Mouse (Mus musculus): ENCODE data around the gene Ddx54. TPM values are rescaled to one million over a fixed set of nuclear protein-coding genes. Genes with fewer than 3 reads are reported as not detected.

The Ddx54 gene
- polyA plus RNA-seq, 1 experiment = 32.0 TPM

DNA sequence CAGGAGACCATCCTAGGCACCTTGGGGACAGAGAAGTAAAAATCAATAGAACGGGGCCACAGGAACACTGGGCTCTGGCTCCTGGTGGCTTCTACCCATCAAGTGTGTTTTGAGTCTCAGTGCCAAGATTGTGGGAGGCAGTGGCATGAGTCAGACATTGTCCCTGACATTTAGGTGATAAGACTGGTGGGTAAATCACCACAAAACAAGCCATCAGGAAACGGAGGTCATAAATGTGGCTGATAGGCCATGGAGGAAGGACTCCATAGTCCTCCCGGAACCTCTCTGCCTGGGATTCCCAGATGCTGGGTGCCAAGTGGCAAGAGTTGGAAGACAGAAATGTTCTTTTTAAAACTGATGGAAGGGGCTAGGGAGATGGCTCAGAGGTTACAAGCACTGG, 31.7 kb downstream of the Ddx54 start:
- H3K4me3 ChIP-seq (replicated peaks; ENCODE audit: control insufficient read depth, low read depth, low read length) = no peak overlapping the region
- WGBS = 11% methylated on average over 3 of the region's 3 CpGs
- H3K4me1 ChIP-seq (ENCODE audit: control insufficient read depth, insufficient read depth, low read length) = peaks cover 2% of the 10 kb centered on the region
- TF ChIP-seq CTCF (IDR thresholded peaks at IDR 0.05; ENCODE audit: control insufficient read depth, insufficient read depth, low read length) (no peak), POLR2A (IDR thresholded peaks at IDR 0.05; ENCODE audit: borderline replicate concordance, control insufficient read depth, low read depth, low read length) (no peak)
- H3K27ac ChIP-seq (ENCODE audit: control insufficient read depth, insufficient read depth, low read depth, low read length, poor library complexity) = no peak overlapping the region

DNA sequence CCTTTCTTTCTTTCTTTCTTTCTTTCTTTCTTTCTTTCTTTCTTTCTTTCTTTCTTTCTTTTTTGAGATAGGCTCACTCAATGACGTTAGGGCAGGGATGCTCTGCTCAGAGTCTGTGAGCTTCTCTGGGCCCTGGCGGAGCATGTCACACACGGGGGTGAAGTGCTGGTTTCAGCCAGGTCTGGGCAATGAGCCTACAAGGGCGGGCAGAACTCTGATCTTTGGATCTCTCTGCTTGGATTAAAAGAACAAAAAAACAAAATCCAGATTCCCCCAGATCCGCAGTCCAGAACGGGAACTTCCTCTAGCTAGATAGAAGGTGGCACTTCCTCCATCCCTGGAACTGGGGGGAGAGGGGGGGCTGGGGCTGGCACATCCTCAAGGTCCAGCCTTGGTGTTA, 33.3 kb downstream of the Ddx54 start:
- Histone ChIP-seq H3K4me1 (ENCODE audit: control insufficient read depth, insufficient read depth, low read length) (no peaks in the 10 kb centered on the region), H3K4me3 (replicated peaks; ENCODE audit: control insufficient read depth, low read depth, low read length) (no peak overlapping the region), H3K27ac (ENCODE audit: control insufficient read depth, insufficient read depth, low read depth, low read length, poor library complexity) (no peak overlapping the region)
- 19% methylated on average over 6 of the region's 6 CpGs for WGBS
- no peak for TF ChIP-seq CTCF (IDR thresholded peaks at IDR 0.05; ENCODE audit: control insufficient read depth, insufficient read depth, low read length)
- no peak for TF ChIP-seq POLR2A (IDR thresholded peaks at IDR 0.05; ENCODE audit: borderline replicate concordance, control insufficient read depth, low read depth, low read length)

DNA sequence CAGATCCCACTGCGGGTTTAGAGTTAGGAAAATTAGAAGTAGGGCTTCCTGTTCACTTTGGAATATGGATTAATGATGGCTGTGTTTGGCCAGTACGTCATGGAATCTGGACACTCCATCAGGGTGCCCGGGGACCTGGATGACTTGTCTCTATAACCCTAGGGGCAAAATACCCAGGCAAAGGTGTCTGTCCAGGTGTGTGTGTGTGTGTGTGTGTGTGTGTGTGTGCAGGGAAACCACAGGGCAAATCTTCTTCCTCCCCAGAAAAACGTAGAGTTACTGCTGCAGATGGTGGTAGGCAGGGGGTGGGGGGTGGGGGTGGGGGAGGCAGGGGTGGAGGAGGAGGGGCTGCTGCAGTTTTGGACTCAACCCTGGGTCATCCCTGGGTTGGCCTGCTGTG, 34.8 kb downstream of the Ddx54 start:
- H3K27ac ChIP-seq (ENCODE audit: control insufficient read depth, insufficient read depth, low read depth, low read length, poor library complexity) = no peak overlapping the region
- TF ChIP-seq POLR2A (IDR thresholded peaks at IDR 0.05; ENCODE audit: borderline replicate concordance, control insufficient read depth, low read depth, low read length) (no peak), CTCF (IDR thresholded peaks at IDR 0.05; ENCODE audit: control insufficient read depth, insufficient read depth, low read length) (no peak)
- 45% methylated on average over 4 of the region's 4 CpGs for WGBS
- no peaks in the 10 kb centered on the region for H3K4me1 ChIP-seq (ENCODE audit: control insufficient read depth, insufficient read depth, low read length)
- no peak overlapping the region for H3K4me3 ChIP-seq (replicated peaks; ENCODE audit: control insufficient read depth, low read depth, low read length)

DNA sequence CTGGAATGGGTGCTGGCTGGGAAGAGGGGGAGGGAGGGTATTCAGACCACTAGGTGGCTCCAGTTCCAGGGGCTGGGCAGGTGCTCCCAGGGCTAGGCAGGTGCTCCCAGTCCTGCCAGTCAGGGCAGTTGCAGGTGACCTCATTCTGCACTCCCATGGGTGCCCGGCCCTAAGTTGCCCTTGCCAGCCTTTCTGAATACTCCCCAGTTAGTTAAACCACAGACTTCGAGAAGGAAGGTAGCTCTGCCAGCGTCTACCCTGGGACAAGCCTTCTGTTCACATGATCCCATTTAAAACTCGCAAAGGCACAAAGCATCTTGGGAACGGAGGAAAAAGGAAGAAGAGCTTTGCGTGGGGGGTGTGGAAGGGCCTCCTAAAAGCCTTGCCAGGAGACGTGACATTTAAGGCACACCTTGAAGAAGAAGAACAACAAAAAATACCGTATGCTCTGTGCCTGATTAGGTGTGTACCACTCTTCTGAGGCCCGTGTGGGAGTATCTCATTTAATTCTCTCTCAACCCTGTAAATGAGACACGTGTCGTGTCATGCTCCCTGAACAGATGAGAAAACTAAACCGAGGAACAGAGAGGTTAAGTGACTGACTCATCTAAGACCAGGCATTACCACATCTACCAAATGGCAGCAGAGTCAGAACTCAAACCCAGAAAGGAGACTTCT, 35.4 kb downstream of the Ddx54 start:
- Histone ChIP-seq H3K4me1 (ENCODE audit: control insufficient read depth, insufficient read depth, low read length) (no peaks in the 10 kb centered on the region; the same call in 1 of the 2 replicates), H3K4me3 (replicated peaks; ENCODE audit: control insufficient read depth, low read depth, low read length) (no peak overlapping the region), H3K27ac (ENCODE audit: control insufficient read depth, insufficient read depth, low read depth, low read length, poor library complexity) (no peak overlapping the region)
- WGBS = 4% methylated on average over 12 of the region's 12 CpGs
- TF ChIP-seq POLR2A (IDR thresholded peaks at IDR 0.05; ENCODE audit: borderline replicate concordance, control insufficient read depth, low read depth, low read length) (no peak), CTCF (IDR thresholded peaks at IDR 0.05; ENCODE audit: control insufficient read depth, insufficient read depth, low read length) (no peak)

DNA sequence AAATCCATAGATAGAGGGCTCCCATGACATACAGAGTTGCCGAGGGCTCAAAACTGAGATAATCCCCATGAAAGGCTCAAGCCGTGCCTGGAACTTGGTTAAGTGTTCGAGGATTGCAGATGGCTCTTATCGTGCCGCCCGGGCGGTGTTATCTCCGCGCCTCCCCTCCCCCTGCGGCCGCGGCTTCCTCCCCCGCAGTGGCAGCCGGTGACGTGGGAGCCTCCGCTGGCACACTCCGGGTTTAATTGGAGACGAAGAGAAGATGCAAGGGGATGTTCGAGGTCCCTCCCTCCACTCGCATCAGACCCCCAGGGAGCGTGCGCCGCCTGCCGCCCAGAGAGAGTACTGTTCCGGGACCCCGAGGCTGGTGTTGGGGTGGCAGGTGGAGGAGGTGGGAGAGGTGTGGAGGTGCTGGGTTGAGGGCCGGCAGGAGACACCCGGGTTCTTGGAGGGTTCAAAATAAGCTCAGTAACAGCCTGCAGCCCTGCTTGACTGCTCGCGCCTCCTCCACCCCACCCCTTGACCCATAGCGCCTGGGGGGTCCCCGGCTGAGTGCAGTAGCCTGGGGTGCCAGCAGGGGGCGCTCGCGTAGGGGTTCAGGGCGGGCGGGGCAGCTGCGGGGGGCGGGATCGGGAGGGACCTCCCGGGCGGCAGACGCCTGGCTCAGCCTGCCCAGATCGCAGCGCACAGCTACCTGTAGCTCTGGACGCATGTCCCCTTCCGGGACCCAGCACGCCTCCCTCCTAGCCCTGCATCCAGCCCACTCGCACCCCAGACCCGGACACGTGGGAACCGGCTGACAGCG, 36.2 kb downstream of the Ddx54 start, which contains the start of gene Rasal1:
TSS of gene Rasal1 (plus strand) at position 244 of the 805 bp plus-strand sequence.
- Histone ChIP-seq H3K4me3 (replicated peaks; ENCODE audit: control insufficient read depth, low read depth, low read length) (peak within 1 kb of the TSS; percentile 51), H3K27ac (ENCODE audit: control insufficient read depth, insufficient read depth, low read depth, low read length, poor library complexity) (peak within 1 kb of the TSS; percentile 22; the same call in 1 of the 2 replicates), H3K4me1 (ENCODE audit: control insufficient read depth, insufficient read depth, low read length) (no peaks in the 10 kb centered on the region; the same call in 1 of the 2 replicates)
- WGBS = under 1% methylated on average over 53 of the region's 53 CpGs
- peak; percentile 46; the same call in 1 of the 2 replicates for TF ChIP-seq CTCF (IDR thresholded peaks at IDR 0.05; ENCODE audit: control insufficient read depth, insufficient read depth, low read length)
- no peak for TF ChIP-seq POLR2A (IDR thresholded peaks at IDR 0.05; ENCODE audit: borderline replicate concordance, control insufficient read depth, low read depth, low read length)

DNA sequence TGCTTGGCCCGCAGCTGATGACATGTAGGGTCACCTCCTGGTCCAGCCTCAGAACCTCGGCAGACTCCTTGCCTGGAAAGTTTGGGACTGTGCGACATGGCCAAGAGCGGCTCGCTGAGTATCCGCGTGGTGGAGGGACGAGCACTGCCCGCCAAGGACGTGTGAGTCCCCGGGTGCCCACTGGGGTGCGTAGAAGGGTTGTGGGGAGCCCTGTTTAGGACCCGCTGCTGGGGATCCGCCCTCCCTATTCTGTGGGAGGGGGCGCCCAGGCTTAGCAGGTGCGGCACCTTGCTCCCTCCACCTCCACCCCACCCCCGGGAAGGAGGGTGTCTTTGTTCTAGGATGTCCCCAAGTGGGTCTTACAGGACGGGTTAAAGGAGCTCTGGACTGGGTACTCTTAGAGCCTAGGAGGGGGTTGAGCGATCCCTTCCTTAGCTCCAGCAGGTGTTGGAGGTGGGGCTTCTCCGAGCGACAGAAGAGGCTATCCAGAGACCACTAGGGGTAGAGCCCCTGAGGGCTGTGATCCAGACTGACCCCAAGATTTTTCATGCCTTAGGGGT, 36.9 kb downstream of the Ddx54 start:
- Histone ChIP-seq H3K4me1 (ENCODE audit: control insufficient read depth, insufficient read depth, low read length) (no peaks in the 10 kb centered on the region; the same call in 1 of the 2 replicates), H3K4me3 (replicated peaks; ENCODE audit: control insufficient read depth, low read depth, low read length) (peak overlapping the region; percentile 51), H3K27ac (ENCODE audit: control insufficient read depth, insufficient read depth, low read depth, low read length, poor library complexity) (no peak overlapping the region)
- 5% methylated on average over 21 of the region's 21 CpGs for WGBS
- TF ChIP-seq POLR2A (IDR thresholded peaks at IDR 0.05; ENCODE audit: borderline replicate concordance, control insufficient read depth, low read depth, low read length) = no peak; the same call in 1 of the 2 replicates

DNA sequence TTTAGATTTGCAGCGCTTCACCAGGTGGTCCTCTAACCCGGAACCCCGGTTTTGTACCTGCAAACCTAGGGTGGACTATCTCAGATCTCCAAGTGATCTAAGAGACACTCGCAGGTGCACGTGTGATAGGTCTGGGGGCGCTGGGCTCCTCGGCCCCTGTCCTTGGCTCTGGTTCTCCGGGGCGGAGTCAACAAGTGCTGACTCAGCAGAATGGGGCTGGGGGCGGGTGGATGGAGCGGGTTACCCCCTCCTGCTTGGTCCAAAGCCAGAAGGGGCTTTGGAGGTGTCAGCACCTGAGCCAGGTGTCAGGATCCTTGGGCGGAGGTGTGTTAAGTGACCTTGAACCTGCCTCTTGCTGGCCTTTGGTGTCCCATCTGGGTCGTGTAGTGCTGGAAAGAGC, 37.4 kb downstream of the Ddx54 start:
- Histone ChIP-seq H3K4me1 (ENCODE audit: control insufficient read depth, insufficient read depth, low read length) (no peaks in the 10 kb centered on the region; the same call in 1 of the 2 replicates), H3K4me3 (replicated peaks; ENCODE audit: control insufficient read depth, low read depth, low read length) (no peak overlapping the region), H3K27ac (ENCODE audit: control insufficient read depth, insufficient read depth, low read depth, low read length, poor library complexity) (no peak overlapping the region)
- TF ChIP-seq CTCF (IDR thresholded peaks at IDR 0.05; ENCODE audit: control insufficient read depth, insufficient read depth, low read length) = no peak
- no peak for TF ChIP-seq POLR2A (IDR thresholded peaks at IDR 0.05; ENCODE audit: borderline replicate concordance, control insufficient read depth, low read depth, low read length)
- 25% methylated on average over 13 of the region's 13 CpGs for WGBS

DNA sequence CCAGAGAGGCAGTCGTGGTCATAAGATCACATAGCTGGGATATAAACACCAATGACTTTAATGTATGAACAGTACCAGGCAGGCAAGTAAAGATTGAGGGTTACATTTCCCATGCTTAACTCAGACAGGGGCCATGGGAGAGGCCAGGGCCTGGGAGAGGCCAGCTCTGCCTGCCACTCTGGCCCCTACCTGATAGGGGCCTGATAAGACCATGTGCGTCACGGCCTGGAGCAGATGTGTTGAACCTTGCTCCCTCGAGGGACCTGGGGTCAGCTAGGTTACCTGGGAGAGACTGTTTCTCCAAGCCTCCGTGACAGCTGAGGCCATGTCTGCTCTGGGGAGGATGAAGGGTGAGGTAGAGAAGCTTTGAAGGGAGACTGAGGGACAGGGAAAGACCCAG, 38.7 kb downstream of the Ddx54 start:
- 80% methylated on average over 5 of the region's 5 CpGs for WGBS
- H3K27ac ChIP-seq (ENCODE audit: control insufficient read depth, insufficient read depth, low read depth, low read length, poor library complexity) = no peak overlapping the region
- H3K4me3 ChIP-seq (replicated peaks; ENCODE audit: control insufficient read depth, low read depth, low read length) = no peak overlapping the region
- TF ChIP-seq CTCF (IDR thresholded peaks at IDR 0.05; ENCODE audit: control insufficient read depth, insufficient read depth, low read length) = no peak
- TF ChIP-seq POLR2A (IDR thresholded peaks at IDR 0.05; ENCODE audit: borderline replicate concordance, control insufficient read depth, low read depth, low read length) = no peak
- no peaks in the 10 kb centered on the region; the same call in 1 of the 2 replicates for H3K4me1 ChIP-seq (ENCODE audit: control insufficient read depth, insufficient read depth, low read length)

Data from bone marrow, adult 2 months (tissue).